Mouse (Mus musculus): Measurements from ENCODE around the gene A3galt2.

DNA sequence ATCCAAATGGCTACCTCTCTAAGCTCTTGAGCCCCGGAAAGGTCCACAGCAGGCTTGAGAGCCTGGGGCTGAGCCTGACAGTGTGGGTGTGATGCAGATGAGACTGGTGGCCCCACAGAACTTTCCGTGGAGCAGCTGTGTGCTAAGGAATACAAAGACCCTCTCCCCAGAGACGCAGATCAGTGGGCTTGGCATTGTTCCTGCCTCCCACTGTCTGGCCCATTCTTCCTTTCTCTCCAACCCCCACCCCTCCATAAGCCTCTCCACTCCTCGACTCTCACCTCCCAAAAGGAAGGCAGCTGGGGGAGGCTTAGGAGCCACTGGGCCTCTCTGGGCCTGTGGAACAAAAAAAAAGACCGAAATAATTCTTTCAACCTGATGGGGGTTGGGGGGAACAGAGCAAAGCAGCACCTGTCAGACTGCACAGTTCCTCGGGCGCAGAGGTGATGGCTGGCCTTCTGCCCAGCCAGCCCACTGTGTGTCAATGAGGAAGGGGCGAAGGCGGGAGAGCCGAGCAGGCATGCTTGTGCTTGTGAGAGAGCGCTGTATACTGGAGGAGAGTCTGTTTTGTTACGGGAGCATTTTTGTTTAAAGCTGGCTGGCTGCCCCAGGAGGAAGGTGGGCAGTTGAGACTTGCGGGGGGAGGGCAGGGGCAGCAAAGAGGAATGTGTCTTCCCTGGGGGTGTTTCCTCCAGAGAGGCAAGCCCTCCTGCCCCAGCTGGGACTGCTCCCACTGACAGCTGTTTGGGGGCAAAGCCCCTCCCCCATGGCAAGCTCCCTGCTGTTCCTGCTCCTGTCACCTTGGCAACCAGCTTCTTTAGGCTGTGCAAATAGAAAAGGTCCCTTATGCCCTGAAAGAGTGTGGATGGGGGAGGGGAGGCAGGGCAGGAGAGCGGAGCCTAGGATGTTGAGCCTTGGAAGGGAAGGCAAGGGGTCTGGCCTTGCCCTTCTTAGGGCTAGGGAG, 39.6 kb upstream of the A3galt2 start:
- no peak for TF ChIP-seq POLR2A (IDR thresholded peaks at IDR 0.05; ENCODE audit: borderline replicate concordance, low read depth, low read length)
- TF ChIP-seq CTCF (IDR thresholded peaks at IDR 0.05; ENCODE audit: low read depth, low read length): no peak
